12 mouse cellular contexts compared by ENCODE assay signal in genomic region chr14:25372581-25372980, GRCm38 (mm10).
DNase-seq lines count a peak whose midpoint lies in the region; ATAC-seq and TF ChIP-seq lines count a peak whose summit lies in the region.
"Had no signal": no experiment of that assay in that cellular context is flagged by ENCODE, and none has a peak within 500 bp of the region (broad histone marks: within the 10 kb centered on the region; RNA-seq: fewer than 3 reads in every experiment).

No protein-coding gene starts in this region.

- intact Hi-C loops in left cerebral cortex, postnatal 25 days (cut with DNase I), result no loop called here

- TF ChIP-seq CTCF in embryonic fibroblast, embryonic 13.5 days (IDR thresholded peaks at IDR 0.05; ENCODE audit: borderline replicate concordance, insufficient read depth, low read length), result 0 out of 2 replicates have a peak, but pooled peaks have one; percentile 21

- no peak overlapping the region for H3K9ac ChIP-seq in heart, embryonic 12.5 days
- H3K9ac ChIP-seq: heart, embryonic 15.5 days; liver, embryonic 15.5 days had no signal

- peaks cover 6% of the 10 kb centered on the region for H3K9me3 ChIP-seq in heart, embryonic 12.5 days (replicated peaks)
- H3K9me3 ChIP-seq: heart, embryonic 15.5 days; liver, embryonic 15.5 days had no signal

- H3K27me3 ChIP-seq in heart, embryonic 12.5 days (replicated peaks), result no peaks in the 10 kb centered on the region
- H3K27me3 ChIP-seq: heart, embryonic 15.5 days had no signal

- peaks cover 43% of the 10 kb centered on the region for H3K4me1 ChIP-seq in heart, embryonic 12.5 days (replicated peaks)
- H3K4me1 ChIP-seq in embryonic fibroblast, embryonic 13.5 days (ENCODE audit: control insufficient read depth, insufficient read depth, low read length), result peaks cover 8% of the 10 kb centered on the region

- peak; percentile 26 for DNase-seq in heart, postnatal 4 days
- DNase-seq in lung, postnatal 10 days, result peak; percentile 24
- no peak for DNase-seq in lung, postnatal 4 days
- DNase-seq in T-cell, adult 2 months (ENCODE audit: low spot score), result no peak
- DNase-seq in left cerebral cortex, postnatal 25 days (ENCODE audit: low spot score in 2 of 2), result no peak
- DNase-seq: adrenal gland, postnatal 25 days; cerebellum, postnatal 14 days; thymus, adult 2 months had no signal

- H3K36me3 ChIP-seq in heart, embryonic 12.5 days, result peaks cover 8% of the 10 kb centered on the region; the same call in 1 of the 2 replicates
- H3K36me3 ChIP-seq: heart, embryonic 15.5 days; liver, embryonic 15.5 days had no signal

- 42% methylated on average over 4 of the region's 4 CpGs for WGBS in heart, embryonic 12.5 days

- no peak overlapping the region for H3K4me2 ChIP-seq in heart, embryonic 12.5 days
- H3K4me2 ChIP-seq: heart, embryonic 15.5 days; liver, embryonic 15.5 days had no signal

- H3K4me3 ChIP-seq in heart, embryonic 12.5 days, result no peak overlapping the region
- no peak overlapping the region for H3K4me3 ChIP-seq in embryonic fibroblast, embryonic 13.5 days (ENCODE audit: insufficient read depth, low read length)
- H3K4me3 ChIP-seq: heart, embryonic 15.5 days; liver, embryonic 15.5 days had no signal

- TF ChIP-seq POLR2A in embryonic fibroblast, embryonic 13.5 days (IDR thresholded peaks at IDR 0.05; ENCODE audit: low read depth, low read length), result no peak

- H3K27ac ChIP-seq in heart, embryonic 12.5 days (ENCODE audit: poor library complexity, severe bottlenecking), result no peak overlapping the region
- H3K27ac ChIP-seq in embryonic fibroblast, embryonic 13.5 days (ENCODE audit: insufficient read depth, low read length), result no peak overlapping the region
- H3K27ac ChIP-seq: liver, embryonic 15.5 days had no signal

- no peak for ATAC-seq in heart, embryonic 12.5 days (ENCODE audit: insufficient number of reproducible peaks, low FRiP score)

Comparison
In these comparisons a context has a peak if more than half of its experiments do, and no peak if none do; other contexts are left out.
1. DNase-seq: peak in heart, postnatal 4 days (single experiment) and lung, postnatal 10 days (single experiment); none in lung, postnatal 4 days (0 of 2), T-cell, adult 2 months (single experiment) and left cerebral cortex, postnatal 25 days (0 of 2).